Mouse (Mus musculus) kidney, adult 8-10 months (tissue): ENCODE data around the gene Rapgef5.

Experiments used
- DNase-seq, 2 experiments: peaks; one replicate each; pipeline ENCODE4 v3.0.0; 2022

Gene Rapgef5

GRCm38 (mm10) chr12:117516179-117516578 is at the start of gene Rapgef5:
Rapgef5 (plus strand) TSS chr12:117516479.
- DNase-seq, result no peak

- DNase-seq, result no peak
Observed at GRCm38 (mm10) chr12:117468329-117468728, 48.0 kb upstream of the Rapgef5 start.

DNA sequence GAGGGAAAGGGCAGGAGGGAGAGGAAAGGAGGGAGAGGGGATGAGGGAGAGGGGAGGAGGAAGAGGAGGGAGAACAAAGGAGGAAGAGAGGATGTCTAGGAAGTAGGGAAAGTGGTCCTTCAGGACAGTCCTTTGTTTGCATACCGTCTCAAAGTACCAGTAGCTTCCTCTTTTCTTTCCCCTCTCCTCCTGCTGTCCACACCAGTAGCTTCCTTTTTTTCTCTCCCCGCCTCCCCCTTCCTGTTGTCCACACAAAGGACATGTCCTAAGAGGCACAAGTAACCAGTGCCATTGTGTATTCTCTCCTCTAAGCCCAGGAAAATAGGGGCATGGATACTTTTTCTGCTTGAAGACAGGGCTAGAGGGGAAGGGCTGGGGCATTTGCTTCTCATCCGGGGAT is 37.3 kb upstream of the Rapgef5 start:
- no peak for DNase-seq

DNA sequence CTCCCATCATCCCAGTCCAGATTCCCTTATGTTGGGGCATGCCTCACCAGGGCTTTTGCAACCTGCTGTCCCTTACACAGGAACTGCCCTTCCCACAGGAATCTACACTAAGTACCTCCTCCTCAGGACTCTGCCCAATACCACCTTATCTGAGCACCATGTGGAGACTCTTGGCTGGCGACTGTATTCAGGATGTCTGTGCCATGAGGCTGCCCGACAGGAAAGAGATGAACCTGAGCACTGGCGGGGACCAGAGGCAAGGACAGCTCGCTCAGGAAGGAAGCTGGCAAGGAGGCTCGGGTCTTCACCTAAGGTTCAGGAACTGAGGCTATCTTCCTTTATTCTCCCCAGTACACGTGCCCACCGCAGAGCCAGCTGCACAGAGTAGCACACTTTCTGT is 36.6 kb upstream of the Rapgef5 start:
- DNase-seq, result peak in 1 of 2 experiments; percentile 8

DNA sequence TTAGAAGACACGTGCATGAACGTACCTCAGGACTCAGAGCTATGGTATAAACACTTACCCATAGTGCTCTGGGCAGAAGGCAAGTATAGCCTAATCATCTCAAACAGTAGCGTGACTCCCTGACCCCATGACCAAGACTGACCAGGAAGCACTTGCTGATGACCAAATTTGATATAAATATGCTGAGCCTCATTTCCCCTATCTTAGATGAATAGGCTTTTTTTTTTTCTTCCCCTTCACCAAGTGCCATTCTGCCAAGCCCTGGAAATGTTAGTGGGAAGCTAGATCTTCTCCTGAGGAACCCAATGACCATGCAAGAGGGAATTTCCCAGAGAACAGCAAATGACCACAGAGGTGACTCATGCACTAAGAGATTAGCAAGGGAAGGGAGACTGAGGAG is 35.3 kb upstream of the Rapgef5 start:
- no peak for DNase-seq

GRCm38 (mm10) chr12:117482665-117483064 is 33.6 kb upstream of the Rapgef5 start:
- no peak for DNase-seq

DNA sequence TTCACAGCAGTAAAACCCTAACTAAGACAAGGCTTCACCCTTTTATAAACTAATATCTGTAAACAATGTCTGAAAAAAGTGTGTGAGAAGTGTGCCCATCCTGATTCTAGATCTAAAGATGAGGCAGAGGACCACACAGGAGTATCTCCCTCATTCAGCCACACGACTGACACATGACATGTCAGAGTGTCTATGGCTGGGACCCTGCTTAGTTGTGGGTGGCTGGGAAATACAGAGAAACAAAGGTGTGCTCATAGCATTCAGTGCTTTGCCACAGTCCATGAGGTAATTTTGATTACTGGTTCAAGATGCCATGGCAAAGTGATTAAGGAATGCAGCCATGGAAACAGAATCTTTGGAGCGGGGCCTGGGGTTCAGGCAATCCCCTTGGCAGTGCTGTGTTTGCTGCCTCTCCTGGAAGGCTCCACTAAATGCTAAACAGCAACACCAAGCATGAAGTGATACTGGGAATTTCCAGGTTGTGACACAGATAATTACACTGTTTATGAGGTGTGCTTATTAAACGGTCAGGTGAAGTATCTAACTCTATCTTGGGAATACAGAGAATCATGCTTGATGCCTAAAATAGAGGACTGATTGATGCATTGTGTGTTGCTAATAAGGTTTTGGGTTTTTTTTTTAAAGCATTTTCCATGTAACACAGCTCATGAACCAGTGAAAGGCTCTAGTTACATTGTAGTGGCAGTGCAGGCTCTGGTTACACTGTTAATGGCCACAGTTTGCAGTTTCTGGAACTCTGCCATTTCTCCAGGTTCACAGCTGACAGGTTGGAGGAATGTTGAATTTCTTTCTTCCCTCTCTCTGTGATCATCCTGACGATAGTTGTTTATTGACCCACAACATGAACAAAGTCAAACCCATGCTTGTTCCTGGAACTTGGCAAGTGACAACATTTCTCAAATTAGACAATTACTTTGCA is 29.9 kb upstream of the Rapgef5 start:
- DNase-seq, result peak in 1 of 2 experiments; percentile 19

DNA sequence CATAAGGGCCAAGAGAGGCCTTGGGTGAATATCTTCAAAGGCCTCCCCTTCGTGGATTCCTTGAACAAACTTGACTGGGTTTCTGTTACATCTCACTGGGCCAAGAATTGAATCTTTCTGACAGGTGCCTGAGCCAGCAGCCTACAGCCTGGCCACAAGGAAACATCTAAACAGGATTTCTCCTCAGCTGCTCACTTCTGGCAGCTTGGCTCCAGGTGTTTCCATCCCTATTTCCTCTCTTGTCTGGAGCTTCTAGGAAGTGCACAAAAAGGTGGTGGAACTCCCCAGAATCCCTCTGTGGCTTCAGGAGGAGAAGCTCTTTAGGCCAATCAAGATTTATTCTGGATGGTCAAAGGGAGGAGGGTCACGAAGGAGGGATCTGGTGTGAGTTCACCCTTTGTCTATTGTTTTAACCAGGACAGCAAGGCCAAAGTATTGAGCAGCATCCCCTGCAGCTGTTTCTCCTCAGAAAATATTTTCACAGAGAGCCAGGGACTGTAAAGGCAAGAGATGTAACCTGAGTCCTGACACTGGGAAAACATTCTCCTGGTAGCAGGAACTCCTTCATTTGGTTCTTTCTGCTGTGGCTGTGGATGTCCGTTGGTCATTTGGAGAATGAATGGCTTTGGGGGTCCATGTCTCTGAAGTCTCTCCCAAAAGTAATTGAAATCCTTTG is 19.6 kb upstream of the Rapgef5 start:
- no peak for DNase-seq

DNA sequence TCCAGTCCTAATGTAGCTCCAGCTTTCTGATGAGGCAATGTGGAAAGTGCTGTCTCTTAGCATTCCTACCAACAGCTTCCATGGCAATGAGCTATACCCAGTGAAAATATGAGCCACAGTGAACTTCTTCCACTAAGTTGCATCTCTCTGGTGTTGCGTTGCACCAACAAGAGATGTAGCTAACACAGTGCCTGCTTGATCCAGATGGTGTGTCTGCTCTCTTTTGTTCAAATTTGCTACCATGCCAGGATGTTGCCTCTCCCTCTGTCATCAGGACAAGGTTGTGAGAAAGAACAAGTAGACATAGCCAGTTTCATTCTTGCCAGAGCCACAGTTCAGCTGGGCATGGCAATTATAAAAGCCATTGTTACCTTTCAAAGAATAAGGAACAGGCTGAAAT is 18.9 kb upstream of the Rapgef5 start:
- DNase-seq, result no peak

DNA sequence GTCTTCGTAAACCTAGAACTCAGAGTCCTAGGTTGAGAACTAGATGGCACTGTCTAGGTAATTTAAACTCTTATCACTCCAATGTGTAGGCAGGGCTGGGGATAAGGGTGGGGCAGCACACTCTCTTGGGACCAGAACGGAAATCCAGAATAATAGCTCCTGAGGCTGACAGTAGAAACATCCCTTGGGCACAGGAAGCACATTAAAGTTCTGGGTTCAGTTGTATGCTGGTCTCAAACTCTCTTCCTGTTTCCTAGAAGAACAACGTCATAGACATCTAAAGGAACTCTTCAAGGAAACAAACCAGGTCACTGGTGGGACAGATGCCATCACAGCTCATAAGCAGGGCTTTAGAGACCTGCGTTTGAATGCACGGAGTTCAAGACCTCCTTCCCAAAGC is 17.0 kb upstream of the Rapgef5 start:
- peak; percentile 12 to 31 for DNase-seq

- no peak for DNase-seq
Observed at GRCm38 (mm10) chr12:117501180-117501579, 15.1 kb upstream of the Rapgef5 start.

DNA sequence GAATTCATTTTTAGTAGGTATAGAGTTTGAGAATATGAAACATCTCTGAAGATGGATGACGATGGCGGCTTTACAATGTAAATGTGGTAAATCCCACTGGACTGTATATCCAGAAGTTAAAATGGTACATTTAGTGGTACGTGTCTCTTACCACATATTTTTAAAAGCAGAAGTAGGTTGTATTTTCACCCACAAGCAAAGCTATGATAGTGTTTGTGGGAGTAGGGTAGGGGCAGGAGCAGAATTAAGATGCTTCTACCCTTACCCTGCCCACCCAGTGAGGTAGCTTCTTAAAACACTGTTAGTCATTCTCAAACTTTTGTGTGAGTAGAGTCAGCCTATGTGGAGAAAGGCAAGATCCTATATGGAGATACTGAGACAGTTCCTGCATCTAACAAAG is 13.4 kb upstream of the Rapgef5 start:
- DNase-seq, result no peak

- DNase-seq, result no peak
Observed at GRCm38 (mm10) chr12:117505163-117505562, 11.1 kb upstream of the Rapgef5 start.

DNA sequence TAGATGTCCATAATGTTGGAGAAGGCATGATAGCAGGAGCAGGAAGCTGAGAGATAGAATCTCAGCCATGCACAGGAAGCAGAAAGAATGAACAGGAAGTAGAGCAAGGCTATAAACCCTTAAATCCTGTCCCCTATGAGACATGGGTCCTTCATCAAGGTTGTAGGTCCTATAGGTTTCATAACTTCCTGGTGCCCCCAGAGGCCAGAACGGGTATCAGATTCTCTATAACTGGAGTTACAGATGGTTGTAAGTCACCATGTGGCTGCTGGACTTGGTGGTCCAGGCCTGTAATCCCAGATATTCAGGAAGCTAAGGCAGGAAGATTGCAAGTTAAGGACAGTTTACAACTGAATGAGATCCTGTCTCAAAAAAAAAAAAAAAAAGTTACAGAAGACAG is 8.5 kb upstream of the Rapgef5 start:
- DNase-seq, result no peak

GRCm38 (mm10) chr12:117509919-117510318 is 6.4 kb upstream of the Rapgef5 start:
- no peak for DNase-seq

DNA sequence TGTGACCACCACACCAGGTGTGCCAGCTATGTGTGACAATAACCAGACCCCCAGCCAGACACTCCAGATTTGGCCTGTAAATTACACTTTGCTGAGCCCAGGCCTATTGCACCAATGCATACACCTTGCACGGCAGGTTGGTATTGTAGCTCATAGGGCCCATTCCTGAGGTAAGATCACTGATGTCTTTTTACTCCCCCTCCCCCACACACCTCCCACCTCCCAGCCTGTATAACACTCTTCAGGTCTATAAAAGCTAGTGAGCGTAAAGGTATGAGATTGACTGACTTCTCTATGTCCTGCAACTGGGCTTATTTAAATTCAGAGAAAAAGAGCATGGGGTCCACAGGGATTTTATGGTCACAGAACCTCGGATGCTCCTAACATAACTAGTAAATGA is 3.8 kb upstream of the Rapgef5 start:
- DNase-seq, result no peak

DNA sequence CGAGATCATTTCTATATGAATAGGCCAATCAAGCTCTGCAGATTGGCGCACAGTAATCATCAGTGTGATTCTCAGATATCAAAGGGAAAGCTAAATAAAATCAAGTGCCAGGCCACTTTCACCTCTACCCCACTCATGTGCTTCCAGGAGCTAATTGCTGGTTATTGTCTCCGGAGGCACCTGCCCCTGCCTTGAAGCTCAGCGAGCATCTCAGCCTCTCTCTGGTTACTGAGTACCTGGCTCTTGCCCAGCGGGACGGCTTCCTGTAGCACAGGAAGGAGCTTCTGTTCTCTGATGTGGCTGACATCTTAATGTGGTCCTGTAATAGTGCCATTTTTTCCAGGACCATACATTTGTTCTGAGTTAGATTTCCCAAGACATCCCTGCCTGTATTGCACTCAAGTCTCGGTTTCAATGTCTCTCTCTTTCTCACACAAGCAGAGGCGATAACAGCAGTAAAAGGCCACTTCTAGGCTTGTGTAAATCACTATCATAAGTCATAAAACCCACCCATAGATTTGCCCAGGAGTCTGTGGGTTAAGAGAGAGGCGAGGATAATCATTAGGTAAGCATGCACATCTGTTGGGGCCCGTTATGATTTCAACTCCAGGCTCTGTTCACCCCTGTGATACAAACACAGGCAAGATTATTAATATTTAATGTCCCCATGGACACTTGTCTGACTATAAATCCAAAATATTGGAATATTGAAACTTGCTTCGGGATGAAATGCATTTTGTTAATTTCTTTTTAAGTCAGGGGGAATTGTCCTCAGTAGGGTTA is 2.9 kb upstream of the Rapgef5 start:
- no peak for DNase-seq

DNA sequence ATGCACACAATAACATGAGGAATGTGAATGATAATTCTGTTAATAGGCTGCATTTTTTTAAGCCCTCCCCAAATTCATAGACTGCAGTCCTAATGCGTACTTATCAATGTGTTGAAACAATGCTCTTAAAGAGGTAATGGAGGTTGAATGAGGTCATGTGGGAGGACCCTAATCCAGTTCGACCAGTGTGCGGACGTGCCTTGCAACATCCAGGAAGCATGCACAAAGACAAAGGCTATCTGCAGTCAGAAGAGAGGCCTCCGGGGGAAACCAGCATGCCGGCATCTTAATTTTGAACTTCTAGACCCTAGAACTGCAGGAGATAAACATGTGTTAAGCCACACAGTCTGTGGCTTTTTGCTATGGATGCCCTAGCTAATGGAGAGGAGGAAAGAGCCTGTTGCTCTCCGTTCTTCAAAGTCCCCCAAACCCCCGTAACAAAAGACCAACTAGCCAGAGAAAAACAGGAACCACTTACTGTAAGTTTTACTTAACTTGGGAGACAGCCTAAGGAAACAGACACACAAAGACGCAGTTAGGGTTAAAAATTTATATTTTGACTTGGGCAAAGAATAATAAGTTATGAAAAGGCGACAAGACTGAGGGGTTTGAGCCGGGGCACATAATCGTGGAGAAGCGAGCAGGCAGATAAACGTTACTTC is 1.1 kb downstream of the Rapgef5 start:
- DNase-seq, result no peak

- no peak for DNase-seq
Observed at GRCm38 (mm10) chr12:117524311-117525013, 8.2 kb downstream of the Rapgef5 start.

- DNase-seq, result no peak
Observed at GRCm38 (mm10) chr12:117527889-117528288, 11.6 kb downstream of the Rapgef5 start.

DNA sequence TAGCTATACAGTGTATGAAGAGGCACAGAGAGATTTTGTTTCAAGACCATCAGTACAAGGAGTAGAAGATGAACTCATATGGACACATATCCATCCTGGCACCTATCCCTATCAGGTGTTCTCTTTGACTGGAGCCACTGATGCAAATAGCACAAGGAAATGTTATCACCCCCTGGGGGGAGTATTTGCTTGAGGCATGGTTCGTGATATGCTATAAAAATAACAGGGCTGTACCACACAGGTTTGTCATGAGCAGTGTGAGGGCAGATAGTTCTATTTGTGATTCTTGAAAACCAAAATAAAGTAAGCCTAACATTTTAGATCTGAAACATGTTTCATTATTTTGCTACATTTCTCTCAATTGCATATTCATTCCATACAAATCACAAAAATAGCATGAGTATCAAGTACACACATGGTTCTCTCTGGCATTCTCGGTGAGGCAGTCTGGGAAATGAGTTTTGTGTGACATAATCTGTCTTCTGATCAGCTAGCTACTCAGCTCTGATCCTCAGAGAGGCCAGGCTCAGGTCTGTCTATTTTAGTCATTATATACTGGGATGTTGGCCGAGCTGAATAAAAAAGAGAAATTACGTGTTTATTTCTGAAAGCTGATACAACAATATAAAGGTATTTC is 12.3 kb downstream of the Rapgef5 start:
- no peak for DNase-seq

DNA sequence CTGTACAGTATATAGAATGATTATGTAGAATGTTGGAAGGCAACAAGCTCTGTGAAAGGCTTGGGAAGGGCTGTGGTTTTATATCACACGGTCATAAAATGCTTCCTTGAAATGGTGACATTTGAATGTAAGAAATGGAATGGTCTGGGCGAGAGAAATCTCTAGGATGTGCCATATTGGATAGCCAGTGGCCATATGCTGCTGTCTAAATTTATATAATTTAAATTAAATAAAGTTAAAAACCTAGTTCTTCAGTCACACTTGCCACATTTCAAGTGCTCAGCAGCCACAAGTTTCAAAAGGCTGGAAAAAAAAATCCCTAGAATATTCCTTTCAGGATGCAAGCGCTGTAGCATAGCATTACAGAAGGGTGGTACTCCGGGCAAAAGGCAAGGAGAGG is 14.8 kb downstream of the Rapgef5 start:
- DNase-seq, result no peak
